ENCODE assay signal across 11 mouse cellular contexts in the genomic region with DNA sequence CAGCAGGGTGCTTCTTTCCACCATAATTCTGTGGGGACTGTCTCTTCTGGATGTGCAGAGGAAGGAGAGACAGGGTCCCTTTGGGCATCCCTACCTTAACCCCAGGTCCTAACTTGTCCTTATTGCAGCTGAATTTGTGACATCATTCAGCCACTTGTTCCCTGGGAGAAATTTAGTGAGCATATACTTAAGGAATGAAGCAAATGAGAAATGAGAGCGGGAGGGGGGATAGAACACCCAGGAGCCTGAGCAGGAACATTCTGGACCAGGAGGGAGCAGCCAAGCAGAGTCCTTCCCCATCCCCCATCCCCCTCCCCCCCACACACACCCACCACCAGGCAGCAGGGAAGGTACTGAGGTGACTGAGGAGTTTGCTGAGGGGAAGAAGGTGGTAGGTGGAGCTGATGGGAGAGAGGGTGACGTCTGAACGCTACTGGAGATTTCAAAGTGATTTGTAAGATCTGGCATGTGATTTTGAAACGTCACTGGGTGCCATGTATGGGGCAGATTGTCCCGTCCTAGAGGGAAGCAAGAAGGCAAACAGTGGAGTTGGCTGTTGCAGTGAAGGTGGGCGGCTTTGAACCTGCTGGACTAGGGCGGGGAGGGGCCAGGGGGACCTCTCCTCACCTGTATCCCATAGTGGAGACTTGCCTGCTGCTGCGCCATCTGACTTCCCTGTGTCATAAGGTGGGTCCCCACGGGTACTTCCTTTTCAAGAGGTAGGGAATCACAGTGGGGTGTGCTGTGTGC. TPM values are rescaled to one million over a fixed set of nuclear protein-coding genes. Genes with fewer than 3 reads are reported as not detected.
DNase-seq lines count a peak whose midpoint lies in the region; ATAC-seq and TF ChIP-seq lines count a peak whose summit lies in the region.
"Had no signal": no experiment of that assay in that cellular context is flagged by ENCODE, and none has a peak within 500 bp of the region (broad histone marks: within the 10 kb centered on the region; RNA-seq: fewer than 3 reads in every experiment).

No protein-coding gene starts in this region.

- peak; percentile 94 for DNase-seq in heart, adult 11 months
- DNase-seq in heart, adult 8-10 months (ENCODE audit: low spot score) = no peak
- DNase-seq in liver, adult 2 months (ENCODE audit: extremely low read depth, low read depth, low spot score) = no peak
- no peak for DNase-seq in liver
- no peak for DNase-seq in left cerebral cortex, postnatal 14 days (ENCODE audit: low spot score in 2 of 2)
- no peak for DNase-seq in adrenal gland, postnatal 36 days
- DNase-seq: B cell, adult 2 months; cerebellum, adult 11 months had no signal

- no peak for TF ChIP-seq POLR2A in liver, adult 2 months (IDR thresholded peaks at IDR 0.05; ENCODE audit: extremely low read depth, insufficient read depth, low read length)

- 59% methylated on average over 9 of the region's 9 CpGs for WGBS in liver, adult 2 months
- WGBS in embryonic facial prominence, embryonic 15.5 days = 63% methylated on average over 9 of the region's 9 CpGs
- 38% methylated on average over 9 of the region's 9 CpGs for WGBS in liver, embryonic 15.5 days (ENCODE audit: insufficient replicate concordance)

- H3K36me3 ChIP-seq in liver, adult 2 months (ENCODE audit: control insufficient read depth, insufficient read depth, low read length) = no peaks in the 10 kb centered on the region
- H3K36me3 ChIP-seq in embryonic facial prominence, embryonic 15.5 days = no peaks in the 10 kb centered on the region
- no peaks in the 10 kb centered on the region for H3K36me3 ChIP-seq in liver, embryonic 15.5 days (replicated peaks)

- no peak for TF ChIP-seq CTCF in liver, adult 2 months (IDR thresholded peaks at IDR 0.05; ENCODE audit: low read depth, low read length)

- peak overlapping the region; percentile 58 for H3K9ac ChIP-seq in liver, adult 2 months (ENCODE audit: low read depth, low read length)
- no peak overlapping the region for H3K9ac ChIP-seq in embryonic facial prominence, embryonic 15.5 days
- no peak overlapping the region for H3K9ac ChIP-seq in liver, embryonic 15.5 days

- peak overlapping the region; percentile 59 for H3K27ac ChIP-seq in liver, adult 2 months (replicated peaks; ENCODE audit: insufficient read depth, low read depth, low read length)
- no peak overlapping the region for H3K27ac ChIP-seq in embryonic facial prominence, embryonic 15.5 days (replicated peaks)
- no peak overlapping the region for H3K27ac ChIP-seq in liver, embryonic 15.5 days (replicated peaks)
- H3K27ac ChIP-seq: macrophage had no signal

- H3K4me2 ChIP-seq in embryonic facial prominence, embryonic 15.5 days (replicated peaks) = 0 out of 2 replicates have a peak overlapping the region, but pooled peaks have one; percentile 92
- peak overlapping the region; percentile 68 for H3K4me2 ChIP-seq in liver, embryonic 15.5 days

- 0 out of 2 replicates have a peak, but pooled peaks cover 2% of the 10 kb centered on the region for H3K4me1 ChIP-seq in liver, adult 2 months (ENCODE audit: control insufficient read depth, insufficient read depth, low read length)
- peaks cover 43% of the 10 kb centered on the region for H3K4me1 ChIP-seq in embryonic facial prominence, embryonic 15.5 days
- H3K4me1 ChIP-seq in liver, embryonic 15.5 days (replicated peaks) = peaks cover 18% of the 10 kb centered on the region

- H3K4me3 ChIP-seq in liver, adult 2 months (ENCODE audit: insufficient read depth, low read depth, low read length) = peak overlapping the region; percentile 64
- no peak overlapping the region for H3K4me3 ChIP-seq in embryonic facial prominence, embryonic 15.5 days (replicated peaks)
- peak overlapping the region; percentile 50; the same call in 1 of the 2 replicates for H3K4me3 ChIP-seq in liver, embryonic 15.5 days (replicated peaks)

- H3K9me3 ChIP-seq in embryonic facial prominence, embryonic 15.5 days (replicated peaks) = no peaks in the 10 kb centered on the region
- no peaks in the 10 kb centered on the region for H3K9me3 ChIP-seq in liver, embryonic 15.5 days (replicated peaks)

- H3K79me2 ChIP-seq in liver, adult 2 months (ENCODE audit: control insufficient read depth, insufficient read depth, low read length) = peaks cover 5% of the 10 kb centered on the region; the same call in 1 of the 2 replicates

- H3K27me3 ChIP-seq in liver, adult 2 months (ENCODE audit: control insufficient read depth, insufficient read depth, low read length) = peaks cover 3% of the 10 kb centered on the region; the same call in 1 of the 2 replicates
- no peaks in the 10 kb centered on the region for H3K27me3 ChIP-seq in embryonic facial prominence, embryonic 15.5 days
- H3K27me3 ChIP-seq in liver, embryonic 15.5 days = peaks cover 49% of the 10 kb centered on the region

- intact Hi-C loops in left cerebral cortex, postnatal 14 days (cut with DNase I) = no loop called here

- no peak for ATAC-seq in embryonic facial prominence, embryonic 15.5 days (ENCODE audit: insufficient number of reproducible peaks, low FRiP score, low TSS enrichment, low read depth)
- ATAC-seq in liver, embryonic 15.5 days (ENCODE audit: insufficient read depth) = no peak

RNA-seq across cellular contexts. Expression of a gene that starts 2.5 kb away (rescaled TPM):
- total RNA-seq in heart, adult 8-10 months (2022) = 10 to 100 TPM in 3 of 4 experiments, 1 to 10 TPM in 1; 7.7 to 17.3 (median 12.2) TPM
- total RNA-seq in liver, adult 2 months (2014; rRNA removed) = 1.5 and 4.9 TPM in 2 replicates
- polyA plus RNA-seq in liver, adult 2 months (2012; rRNA removed) = 5.2 and 7.5 TPM in 2 replicates
- 7.3 and 8.1 TPM in 2 replicates for polyA plus RNA-seq in embryonic facial prominence, embryonic 15.5 days (2015; fragmentation: Nextera tagmentation; extraction: Ambion mirVana)
- polyA plus RNA-seq in liver, embryonic 15.5 days (2015; fragmentation: Nextera tagmentation; extraction: Ambion mirVana) = 5.6 and 6.0 TPM in 2 replicates
- total RNA-seq in left cerebral cortex, postnatal 14 days (2021) = 1 to 10 TPM; 3.0 to 3.9 TPM
- total RNA-seq in adrenal gland, postnatal 36 days (2021) = 10 to 100 TPM; 17.3 to 21.1 TPM

RNA-seq across cellular contexts. Expression of a gene that starts 51.4 kb away (rescaled TPM):
- total RNA-seq in heart, adult 8-10 months (2022) = under 1 TPM in 3 of 4 experiments, not detected in 1; 0.12 to 0.20 (median 0.16) TPM
- total RNA-seq in liver, adult 2 months (2014; rRNA removed) = not detected in 2 replicates
- not detected in 2 replicates for polyA plus RNA-seq in liver, adult 2 months (2012; rRNA removed)
- 0.11 TPM in 1 of 2 replicates, not detected in the other for polyA plus RNA-seq in embryonic facial prominence, embryonic 15.5 days (2015; fragmentation: Nextera tagmentation; extraction: Ambion mirVana)
- not detected in 2 replicates for polyA plus RNA-seq in liver, embryonic 15.5 days (2015; fragmentation: Nextera tagmentation; extraction: Ambion mirVana)
- under 1 TPM in 1 of 2 experiments, not detected in 1; 0.25 TPM for total RNA-seq in left cerebral cortex, postnatal 14 days (2021)
- not detected for total RNA-seq in adrenal gland, postnatal 36 days (2021)
- polyA plus RNA-seq: macrophage had no signal
